Mouse (Mus musculus) large intestine, adult 2 months (tissue): ENCODE results near the gene Vmn1r209. TPM values are rescaled to one million over a fixed set of nuclear protein-coding genes. Genes with fewer than 3 reads are reported as not detected.
"Not testable (repeated sequence)": the region's sequence is repeated elsewhere in the genome, so short reads cannot be mapped to it uniquely, and the experiment has no call there.

Experiments used
- DNase-seq: peaks from one replicate; pipeline ENCODE4 v3.0.0-alpha.2; 2012; ENCODE audit warnings: low read depth, low spot score
- WGBS: fragments of 180-500 bp; shearing (Covaris S2); methylation state at CpG from one replicate; pipeline ENCODE4 v1.1.7; 2018; 5-methylcytosine and 5-hydroxymethylcytosine counted together
- polyA plus RNA-seq: library from polyadenylated mRNA; depleted of rRNA; stranded (reverse); fragments of >200 nt; gene quantifications from 2 replicates; pipeline ENCODE4 v1.2.3, GENCODE M21; 2012; rRNA removed

Gene Vmn1r209
- polyA plus RNA-seq = not detected in 2 replicates

DNA sequence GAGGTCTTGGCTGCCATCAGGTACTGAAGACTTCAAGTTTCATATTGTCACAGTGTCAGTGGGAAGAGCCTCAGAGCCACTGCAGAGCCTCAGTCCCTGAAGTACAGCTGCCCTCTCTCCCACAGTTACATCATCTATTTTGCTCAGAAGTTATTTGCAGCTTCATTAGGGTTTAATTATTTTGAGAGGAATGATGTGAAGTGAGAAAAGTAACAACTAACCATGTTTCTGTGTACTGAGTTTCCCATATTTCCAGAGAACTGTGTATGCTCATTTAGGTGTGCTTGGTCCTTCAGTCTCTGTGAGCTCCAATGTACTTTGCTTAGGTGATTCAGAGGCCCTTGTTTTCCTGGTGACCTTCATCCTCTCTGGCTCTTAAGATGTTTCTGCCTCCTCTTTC is at the start of gene Vmn1r209:
Gene Vmn1r209 (minus strand): TSS at position 101 of the 400 bp plus-strand sequence.
- not testable (repeated sequence) for DNase-seq

DNA sequence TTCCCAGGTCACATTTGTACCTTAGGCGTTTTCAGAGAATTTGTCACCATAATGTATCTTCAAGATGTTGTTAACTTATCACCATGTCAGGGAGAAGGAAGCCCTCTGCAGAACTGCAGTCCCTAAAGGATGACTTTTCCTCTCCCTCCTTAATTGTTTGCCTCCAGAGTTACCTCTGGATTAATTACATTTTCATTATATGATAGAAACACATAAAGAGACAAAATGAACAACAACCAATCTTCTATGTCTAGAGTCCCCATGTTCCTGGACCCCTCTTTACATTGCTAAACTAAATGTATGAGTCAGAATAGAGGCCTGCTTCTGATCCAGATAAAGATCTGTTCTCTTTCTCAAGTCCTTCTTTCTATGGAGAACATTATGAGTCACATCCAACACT is 48.0 kb upstream of the Vmn1r209 start, which contains the start of gene Vmn1r211:
Gene Vmn1r211 (minus strand): TSS at position 101 of the 400 bp plus-strand sequence.
- 70% methylated on average over 1 of the region's 1 CpGs for WGBS
- no peak for DNase-seq

GRCm38 (mm10) chr13:22854760-22855159 is 45.3 kb upstream of the Vmn1r209 start:
- 64% methylated on average over 4 of the region's 4 CpGs for WGBS
- DNase-seq = no peak

- WGBS = 71% methylated on average over 1 of the region's 1 CpGs
- DNase-seq = no peak
Measured at GRCm38 (mm10) chr13:22846798-22847197, 37.3 kb upstream of the Vmn1r209 start.

GRCm38 (mm10) chr13:22844304-22844703 is 34.8 kb upstream of the Vmn1r209 start:
- not testable (repeated sequence) for DNase-seq

DNA sequence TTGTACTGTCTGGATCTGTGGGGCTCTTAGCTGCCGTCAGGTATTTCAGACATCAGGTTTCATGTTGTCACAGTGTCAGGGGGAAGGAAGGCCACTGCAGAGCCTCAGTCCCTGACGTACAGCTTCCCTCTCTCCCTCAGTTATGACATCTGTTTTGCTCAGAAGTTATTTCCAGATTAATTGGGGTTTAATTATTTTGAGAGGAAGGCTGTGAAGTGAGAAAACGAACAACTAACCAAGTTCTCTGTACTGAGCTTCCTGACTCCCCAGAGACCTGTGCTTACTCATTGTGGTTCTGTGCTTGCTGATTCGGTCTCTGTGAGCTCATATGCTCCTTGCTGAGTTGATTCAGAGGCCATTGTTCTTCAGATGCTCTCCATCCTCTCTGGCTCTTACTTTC is 21.8 kb upstream of the Vmn1r209 start, which contains the start of gene Vmn1r210:
Gene Vmn1r210 (minus strand): TSS at position 101 of the 400 bp plus-strand sequence.
- 48% methylated on average over 4 of the region's 4 CpGs for whole genome bisulfite sequencing

More at GRCm38 (mm10) chr13:22844304-22844703, 34.8 kb upstream of the Vmn1r209 start:
- 63% methylated on average over 3 of the region's 3 CpGs for WGBS

DNA sequence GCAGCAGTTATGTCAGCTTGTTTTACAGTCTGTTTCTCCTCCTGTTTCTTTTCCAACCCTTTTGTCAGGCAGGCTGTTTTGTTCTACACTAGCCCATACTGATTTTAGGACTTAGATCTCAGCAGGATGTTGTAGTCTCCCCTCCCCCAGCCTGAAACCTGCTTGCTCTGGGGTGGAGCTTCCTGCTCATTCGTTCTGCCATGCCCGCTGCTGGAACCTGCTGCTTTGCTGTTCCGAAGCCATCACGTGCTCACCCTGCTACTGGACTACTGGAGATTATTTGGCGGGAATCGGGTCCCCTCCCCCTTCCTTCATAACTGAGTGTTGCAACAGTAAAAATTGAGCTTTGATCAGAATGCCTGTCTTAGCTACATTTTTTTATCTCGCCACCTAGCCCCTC is 19.9 kb upstream of the Vmn1r209 start:
- DNase-seq = not testable (repeated sequence)
- 28% methylated on average over 7 of the region's 7 CpGs for WGBS

More for the DNA sequence above, 21.8 kb upstream of the Vmn1r209 start, which contains the start of gene Vmn1r210:
- DNase-seq = no peak

DNA sequence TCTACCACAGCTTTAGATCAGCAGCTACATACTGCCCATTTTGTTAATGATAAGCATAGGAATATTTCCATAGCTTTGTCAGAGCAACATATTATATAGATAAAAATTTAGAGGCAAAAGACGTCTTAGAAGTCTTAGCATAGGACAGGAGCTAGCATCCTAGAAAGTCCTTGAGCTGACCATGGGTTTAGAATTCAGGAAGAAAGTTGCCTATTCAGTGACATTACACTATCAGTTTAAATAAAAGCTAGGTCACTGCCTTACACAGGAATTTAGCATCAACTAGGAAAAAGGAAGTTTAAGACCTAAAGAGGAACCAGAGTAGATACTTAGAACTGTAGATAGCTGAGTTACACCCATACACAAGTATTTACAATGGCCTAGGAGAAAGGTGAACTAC is 12.1 kb upstream of the Vmn1r209 start:
- DNase-seq = not testable (repeated sequence)
- WGBS = 95% methylated on average over 1 of the region's 1 CpGs

- DNase-seq = not testable (repeated sequence)
- WGBS = 73% methylated on average over 3 of the region's 3 CpGs
Measured at GRCm38 (mm10) chr13:22788096-22788495, 21.4 kb downstream of the Vmn1r209 start.

DNA sequence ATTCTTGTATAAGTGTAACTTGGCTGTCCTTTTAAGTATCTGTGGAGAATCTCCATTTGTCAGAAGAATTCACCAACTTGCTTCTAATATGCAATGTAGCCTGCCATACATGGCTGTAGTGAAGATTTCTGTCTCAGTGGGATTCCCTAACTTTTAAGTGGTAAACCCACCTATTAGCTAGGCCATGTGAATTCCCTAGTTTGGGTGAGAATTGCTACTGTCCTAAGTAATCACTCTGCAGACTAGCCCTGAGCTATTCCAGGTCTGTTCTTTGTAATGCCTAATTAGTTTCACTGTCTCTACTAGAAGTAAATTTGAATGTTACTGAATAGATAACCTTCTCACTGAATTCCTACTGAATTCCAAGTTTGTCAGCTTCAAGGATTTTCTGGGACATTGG is 25.3 kb downstream of the Vmn1r209 start:
- DNase-seq = not testable (repeated sequence)

- DNase-seq = not testable (repeated sequence)
- no CpG with 5 or more reads among the region's 7 CpGs for WGBS
Measured at GRCm38 (mm10) chr13:22777300-22777699, 32.2 kb downstream of the Vmn1r209 start, which contains the start of gene Vmn1r208. TSS of gene Vmn1r208 (minus strand) at chr13:22777400.

DNA sequence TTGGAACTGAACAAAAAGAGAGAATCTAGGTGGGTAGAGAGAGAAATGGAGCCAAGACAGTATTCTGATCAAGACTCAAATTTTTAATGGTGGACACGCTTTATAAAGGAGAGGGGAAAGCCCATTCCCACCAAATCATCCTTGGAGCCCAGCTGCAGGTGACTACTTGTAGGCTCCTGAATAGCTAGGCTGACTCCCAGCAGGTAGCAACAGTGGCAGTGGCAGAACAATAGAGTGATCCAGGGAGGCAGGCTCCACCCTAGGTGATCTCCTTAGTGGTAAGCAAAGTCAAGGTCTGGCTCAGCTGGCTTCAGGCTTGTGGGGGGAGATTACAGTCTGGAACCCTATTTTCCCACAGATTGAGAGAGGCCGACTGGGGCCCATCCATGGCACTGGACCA is 37.9 kb downstream of the Vmn1r209 start:
- WGBS = 92% methylated on average over 1 of the region's 2 CpGs
- DNase-seq = not testable (repeated sequence)

Other genes with a start within 250 kb of the Vmn1r209 start
- gene Vmn1r205, start 216.7 kb downstream of the Vmn1r209 start, polyA plus RNA-seq = not detected in 2 replicates
- gene Vmn1r206, start 185.4 kb downstream of the Vmn1r209 start, polyA plus RNA-seq = not detected in 2 replicates
- gene Vmn1r207-ps, start 80.1 kb downstream of the Vmn1r209 start, polyA plus RNA-seq = not detected in 2 replicates
- not detected in 2 replicates for gene Vmn1r208, start 32.3 kb downstream of the Vmn1r209 start, polyA plus RNA-seq
- not detected in 2 replicates for gene Vmn1r210, start 21.7 kb upstream of the Vmn1r209 start, polyA plus RNA-seq
- not detected in 2 replicates for gene Vmn1r211, start 47.9 kb upstream of the Vmn1r209 start, polyA plus RNA-seq
- not detected in 2 replicates for gene Vmn1r212, start 74.5 kb upstream of the Vmn1r209 start, polyA plus RNA-seq
- gene Vmn1r213, start 198.0 kb upstream of the Vmn1r209 start, polyA plus RNA-seq = not detected in 2 replicates
- not detected in 2 replicates for gene Vmn1r214, start 220.7 kb upstream of the Vmn1r209 start, polyA plus RNA-seq